Mouse (Mus musculus) forebrain, embryonic 13.5 days (tissue): Measurements from ENCODE around the gene Olfr481. TPM values are rescaled to one million over a fixed set of nuclear protein-coding genes. Genes with fewer than 3 reads are reported as not detected.

Source experiments
- ATAC-seq: fragments of 200-750 bp; cut with Nextera tagmentation; 2 replicates; pipeline ENCODE4 v1.8.0; 2017
- H3K27ac ChIP-seq: fragments of 300-500 bp; sonication (generic); 2 replicates; pipeline ENCODE4 v1.5.1; 2015; ENCODE audit warnings: inconsistent platforms, mild to moderate bottlenecking, moderate library complexity
- H3K27me3 ChIP-seq: fragments of 300-500 bp; sonication (generic); 2 replicates; pipeline ENCODE4 v1.6.1; 2015; ENCODE audit warnings: mild to moderate bottlenecking, inconsistent platforms
- H3K36me3 ChIP-seq: fragments of 300-500 bp; sonication (generic); 2 replicates; pipeline ENCODE4 v1.6.1; 2015; ENCODE audit warnings: mild to moderate bottlenecking, inconsistent platforms; ENCODE audit not compliant: poor library complexity, severe bottlenecking
- H3K4me1 ChIP-seq: fragments of 300-500 bp; sonication (generic); 2 replicates; pipeline ENCODE4 v1.6.1; 2015; ENCODE audit warnings: inconsistent platforms
- H3K4me2 ChIP-seq: fragments of 300-500 bp; sonication (generic); 2 replicates; pipeline ENCODE4 v1.6.1; 2015; ENCODE audit warnings: inconsistent platforms, mild to moderate bottlenecking, moderate library complexity
- H3K4me3 ChIP-seq: fragments of 300-500 bp; sonication (generic); 2 replicates; pipeline ENCODE4 v1.5.1; 2015; ENCODE audit warnings: mild to moderate bottlenecking, inconsistent platforms
- H3K9ac ChIP-seq: fragments of 300-500 bp; sonication (generic); 2 replicates; pipeline ENCODE4 v1.6.1; 2015; ENCODE audit warnings: mild to moderate bottlenecking, inconsistent platforms
- H3K9me3 ChIP-seq: fragments of 300-500 bp; sonication (generic); replicated peaks from 2 replicates; pipeline ENCODE4 v1.6.1; 2016; ENCODE audit warnings: inconsistent platforms
- WGBS: fragments of 180-500 bp; shearing (Covaris S2); methylation state at CpG from one replicate; pipeline ENCODE4 v1.1.7; 2015; 5-methylcytosine and 5-hydroxymethylcytosine counted together
- polyA plus RNA-seq: library from polyadenylated mRNA; unstranded; fragments of >200 nt; fragmentation: Nextera tagmentation; extraction: Ambion mirVana; gene quantifications from 2 replicates; pipeline ENCODE4 v1.2.1, GENCODE M21; 2015

Gene Olfr481
- not detected in 2 replicates for polyA plus RNA-seq

GRCm38 (mm10) chr7:108079555-108079954 is at the start of gene Olfr481:
Olfr481 (plus strand) TSS chr7:108079855.
- no peak within 1 kb of the TSS for H3K4me2 ChIP-seq

GRCm38 (mm10) chr7:108033889-108034288 is 45.8 kb upstream of the Olfr481 start, which contains the start of gene Olfr478:
Olfr478 (minus strand) TSS chr7:108033989.
- H3K27ac ChIP-seq = no peak within 1 kb of the TSS
- WGBS = 83% methylated on average over 3 of the region's 3 CpGs
- no peak within 1 kb of the TSS for H3K9ac ChIP-seq
- H3K4me2 ChIP-seq = no peak within 1 kb of the TSS
- H3K9me3 ChIP-seq = no peaks in the 10 kb centered on the region
- H3K36me3 ChIP-seq = no peaks in the 10 kb centered on the region
- no peaks in the 10 kb centered on the region for H3K27me3 ChIP-seq
- no peak within 1 kb of the TSS for H3K4me3 ChIP-seq
- no peak for ATAC-seq
- H3K4me1 ChIP-seq = no peaks in the 10 kb centered on the region

More at GRCm38 (mm10) chr7:108079555-108079954, at the start of gene Olfr481:
- Histone ChIP-seq H3K36me3 (no peaks in the 10 kb centered on the region), H3K4me1 (no peaks in the 10 kb centered on the region), H3K27me3 (no peaks in the 10 kb centered on the region), H3K27ac (no peak within 1 kb of the TSS), H3K9me3 (no peaks in the 10 kb centered on the region), H3K4me3 (no peak within 1 kb of the TSS), H3K9ac (no peak within 1 kb of the TSS)
- ATAC-seq = no peak

DNA sequence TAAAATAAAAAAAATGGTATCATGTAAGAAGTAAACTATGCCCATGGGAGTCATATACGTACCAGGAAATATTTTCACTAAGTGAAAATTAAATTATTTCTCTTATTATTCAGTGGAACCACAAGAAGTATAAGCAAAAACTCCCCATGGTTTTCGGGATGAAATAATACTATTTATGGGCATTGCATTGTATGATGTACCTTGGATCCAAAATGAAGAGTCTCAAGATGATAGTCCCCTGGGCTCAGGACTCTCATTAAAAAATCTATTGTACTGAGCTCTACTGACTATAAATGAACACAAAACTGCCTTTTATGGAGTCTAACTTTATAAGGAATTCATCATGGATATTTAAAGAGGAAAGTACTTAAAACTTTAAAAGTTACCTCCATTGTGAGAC is 29.3 kb upstream of the Olfr481 start, which contains the start of gene Olfr479:
TSS of gene Olfr479 (plus strand) at position 301 of the 400 bp plus-strand sequence.
- Histone ChIP-seq H3K36me3 (no peaks in the 10 kb centered on the region), H3K4me2 (no peak within 1 kb of the TSS), H3K4me1 (no peaks in the 10 kb centered on the region), H3K27ac (no peak within 1 kb of the TSS), H3K4me3 (no peak within 1 kb of the TSS), H3K9ac (no peak within 1 kb of the TSS), H3K27me3 (no peaks in the 10 kb centered on the region), H3K9me3 (no peaks in the 10 kb centered on the region)
- ATAC-seq = no peak
- 92% methylated on average over 2 of the region's 2 CpGs for WGBS

- Histone ChIP-seq H3K4me1 (no peaks in the 10 kb centered on the region), H3K9ac (no peak within 1 kb of the TSS), H3K27me3 (no peaks in the 10 kb centered on the region), H3K36me3 (no peaks in the 10 kb centered on the region), H3K4me3 (no peak within 1 kb of the TSS), H3K9me3 (peaks cover 6% of the 10 kb centered on the region; the same call in 1 of the 2 replicates), H3K4me2 (no peak within 1 kb of the TSS), H3K27ac (no peak within 1 kb of the TSS)
- no peak for ATAC-seq
- WGBS = 88% methylated on average over 1 of the region's 1 CpGs
Observed at GRCm38 (mm10) chr7:108067246-108067645, 12.4 kb upstream of the Olfr481 start, which contains the start of gene Olfr480. Olfr480 (minus strand) TSS chr7:108067346.

- H3K27me3 ChIP-seq = no peaks in the 10 kb centered on the region
- H3K4me2 ChIP-seq = no peak within 1 kb of the TSS
- no peaks in the 10 kb centered on the region for H3K36me3 ChIP-seq
- no peaks in the 10 kb centered on the region for H3K4me1 ChIP-seq
- no peak within 1 kb of the TSS for H3K27ac ChIP-seq
- H3K4me3 ChIP-seq = no peak within 1 kb of the TSS
- no peak within 1 kb of the TSS for H3K9ac ChIP-seq
- ATAC-seq = no peak
- no peaks in the 10 kb centered on the region for H3K9me3 ChIP-seq
- WGBS = 90% methylated on average over 1 of the region's 1 CpGs
Observed at GRCm38 (mm10) chr7:108097486-108097885, 17.8 kb downstream of the Olfr481 start, which contains the start of gene Olfr482. Olfr482 (minus strand) TSS chr7:108097586.

DNA sequence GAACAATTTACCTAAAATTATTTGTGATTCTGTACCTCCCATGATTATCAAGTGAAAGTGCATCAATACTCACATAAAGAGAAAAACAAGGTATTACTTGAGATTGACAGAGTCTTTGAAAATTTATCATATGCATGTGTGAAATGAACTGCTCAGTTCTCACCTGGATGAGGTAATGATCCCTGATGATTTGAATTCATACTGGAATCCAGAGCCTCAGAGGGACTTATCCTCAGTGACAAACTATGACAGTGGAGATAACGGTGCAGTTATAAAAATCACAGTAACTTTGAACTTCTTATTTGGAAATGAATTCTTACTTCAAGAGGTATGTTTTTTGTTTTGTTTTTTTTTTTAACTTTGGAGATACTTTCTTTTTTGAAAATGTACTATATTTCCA is 20.9 kb downstream of the Olfr481 start, which contains the start of gene Olfr483:
TSS of gene Olfr483 (plus strand) at position 301 of the 400 bp plus-strand sequence.
- H3K27me3 ChIP-seq = no peaks in the 10 kb centered on the region
- no peak for ATAC-seq
- 92% methylated on average over 1 of the region's 1 CpGs for WGBS
- H3K9ac ChIP-seq = no peak within 1 kb of the TSS
- H3K9me3 ChIP-seq = no peaks in the 10 kb centered on the region
- H3K27ac ChIP-seq = no peak within 1 kb of the TSS
- no peak within 1 kb of the TSS for H3K4me3 ChIP-seq
- H3K4me1 ChIP-seq = no peaks in the 10 kb centered on the region
- H3K36me3 ChIP-seq = no peaks in the 10 kb centered on the region
- no peak within 1 kb of the TSS for H3K4me2 ChIP-seq

- no peaks in the 10 kb centered on the region for H3K9me3 ChIP-seq
- no peak for ATAC-seq
- H3K27ac ChIP-seq = no peak overlapping the region
- WGBS = 25% methylated on average over 1 of the region's 1 CpGs
- no peaks in the 10 kb centered on the region for H3K4me1 ChIP-seq
- H3K9ac ChIP-seq = no peak overlapping the region
- no peaks in the 10 kb centered on the region for H3K27me3 ChIP-seq
- no peak overlapping the region for H3K4me3 ChIP-seq
- H3K36me3 ChIP-seq = no peaks in the 10 kb centered on the region
- no peak overlapping the region for H3K4me2 ChIP-seq
Observed at GRCm38 (mm10) chr7:108120681-108121080, 41.0 kb downstream of the Olfr481 start.

DNA sequence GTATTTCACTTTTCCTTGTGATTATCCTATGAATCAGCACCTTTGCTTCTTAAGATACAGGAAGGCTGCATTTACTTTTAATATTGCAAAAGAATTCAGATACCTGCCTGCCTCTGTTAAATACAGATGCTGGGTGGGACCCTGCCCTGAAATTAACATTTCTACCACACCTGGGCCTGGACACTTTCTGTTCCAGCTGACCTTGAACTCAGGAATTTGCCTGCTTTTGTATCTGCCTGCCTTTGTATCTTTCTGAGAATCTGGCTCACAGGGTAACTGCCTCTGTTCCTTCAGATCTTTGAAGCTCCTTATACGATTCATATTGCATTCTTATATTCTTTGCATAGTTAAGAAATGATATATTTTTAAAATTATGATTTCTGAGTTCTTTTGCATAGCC is 41.8 kb downstream of the Olfr481 start:
- Histone ChIP-seq H3K9me3 (no peaks in the 10 kb centered on the region), H3K4me1 (no peaks in the 10 kb centered on the region), H3K36me3 (no peaks in the 10 kb centered on the region), H3K27ac (no peak overlapping the region), H3K27me3 (no peaks in the 10 kb centered on the region), H3K4me3 (no peak overlapping the region), H3K4me2 (no peak overlapping the region), H3K9ac (no peak overlapping the region)
- WGBS = 61% methylated on average over 1 of the region's 1 CpGs
- ATAC-seq = no peak

- H3K4me1 ChIP-seq = no peaks in the 10 kb centered on the region
- no peak for ATAC-seq
- no peak within 1 kb of the TSS for H3K27ac ChIP-seq
- no peaks in the 10 kb centered on the region for H3K27me3 ChIP-seq
- H3K9ac ChIP-seq = no peak within 1 kb of the TSS
- H3K9me3 ChIP-seq = no peaks in the 10 kb centered on the region
- no peak within 1 kb of the TSS for H3K4me2 ChIP-seq
- no peak within 1 kb of the TSS for H3K4me3 ChIP-seq
- H3K36me3 ChIP-seq = no peaks in the 10 kb centered on the region
Observed at GRCm38 (mm10) chr7:108127349-108127748, 47.7 kb downstream of the Olfr481 start, which contains the start of gene Olfr484. Olfr484 (minus strand) TSS chr7:108127449.

Other genes with a start within 250 kb of the Olfr481 start
- not detected in 2 replicates for gene Olfr470, start 232.4 kb upstream of the Olfr481 start, polyA plus RNA-seq
- not detected in 2 replicates for gene Olfr472, start 182.0 kb upstream of the Olfr481 start, polyA plus RNA-seq
- gene Olfr473, start 149.4 kb upstream of the Olfr481 start, polyA plus RNA-seq = not detected in 2 replicates
- not detected in 2 replicates for gene Olfr474, start 125.2 kb upstream of the Olfr481 start, polyA plus RNA-seq
- not detected in 2 replicates for gene Olfr476, start 115.1 kb upstream of the Olfr481 start, polyA plus RNA-seq
- gene Olfr477, start 93.2 kb upstream of the Olfr481 start, polyA plus RNA-seq = not detected in 2 replicates
- gene Olfr478, start 45.9 kb upstream of the Olfr481 start, polyA plus RNA-seq = not detected in 2 replicates
- gene Olfr479, start 29.2 kb upstream of the Olfr481 start, polyA plus RNA-seq = not detected in 2 replicates
- not detected in 2 replicates for gene Olfr480, start 12.5 kb upstream of the Olfr481 start, polyA plus RNA-seq
- 0.08 and 0.13 TPM in 2 replicates for gene Olfr482, start 17.7 kb downstream of the Olfr481 start, polyA plus RNA-seq
- gene Olfr483, start 21.0 kb downstream of the Olfr481 start, polyA plus RNA-seq = not detected in 2 replicates
- gene Olfr484, start 47.6 kb downstream of the Olfr481 start, polyA plus RNA-seq = not detected in 2 replicates
- not detected in 2 replicates for gene Olfr485, start 80.0 kb downstream of the Olfr481 start, polyA plus RNA-seq
- not detected in 2 replicates for gene Olfr486, start 92.9 kb downstream of the Olfr481 start, polyA plus RNA-seq
- gene Olfr487, start 134.8 kb downstream of the Olfr481 start, polyA plus RNA-seq = not detected in 2 replicates
- not detected in 2 replicates for gene Olfr488, start 178.5 kb downstream of the Olfr481 start, polyA plus RNA-seq
- not detected in 2 replicates for gene Olfr490, start 209.1 kb downstream of the Olfr481 start, polyA plus RNA-seq
- not detected in 2 replicates for gene Olfr491, start 233.6 kb downstream of the Olfr481 start, polyA plus RNA-seq
- gene Olfr492, start 243.8 kb downstream of the Olfr481 start, polyA plus RNA-seq = not detected in 2 replicates